Mouse (Mus musculus): ENCODE data around the gene Krtap4-13. TPM values are rescaled to one million over a fixed set of nuclear protein-coding genes. Genes with fewer than 3 reads are reported as not detected.

Krtap4-13 gene
- polyA plus RNA-seq, 1 experiment from 2014 or later: not detected

Other genes starting within 250 kb of the Krtap4-13 start
- not detected in 2 replicates for gene Krtap3-1, start 243.3 kb downstream of the Krtap4-13 start, polyA plus RNA-seq (2014; fragmentation: Nextera tagmentation; extraction: Ambion mirVana)
- not detected in 2 replicates for gene Krtap1-5, start 228.9 kb downstream of the Krtap4-13 start, polyA plus RNA-seq (2014; fragmentation: Nextera tagmentation; extraction: Ambion mirVana)
- gene Krtap1-4, start 226.2 kb downstream of the Krtap4-13 start, polyA plus RNA-seq (2014; fragmentation: Nextera tagmentation; extraction: Ambion mirVana): not detected in 2 replicates
- not detected in 2 replicates for gene Krtap1-3, start 218.6 kb downstream of the Krtap4-13 start, polyA plus RNA-seq (2014; fragmentation: Nextera tagmentation; extraction: Ambion mirVana)
- gene Krtap9-3, start 211.8 kb downstream of the Krtap4-13 start, polyA plus RNA-seq (2014; fragmentation: Nextera tagmentation; extraction: Ambion mirVana): not detected in 2 replicates
- gene Gm11938, start 206.6 kb downstream of the Krtap4-13 start, polyA plus RNA-seq (2014; fragmentation: Nextera tagmentation; extraction: Ambion mirVana): not detected in 2 replicates
- gene Gm11937, start 199.7 kb downstream of the Krtap4-13 start, polyA plus RNA-seq (2014; fragmentation: Nextera tagmentation; extraction: Ambion mirVana): not detected in 2 replicates
- gene Krtap2-4, start 195.0 kb downstream of the Krtap4-13 start, polyA plus RNA-seq (2014; fragmentation: Nextera tagmentation; extraction: Ambion mirVana): not detected in 2 replicates
- not detected in 2 replicates for gene Gm11562, start 189.5 kb downstream of the Krtap4-13 start, polyA plus RNA-seq (2014; fragmentation: Nextera tagmentation; extraction: Ambion mirVana)
- not detected in 2 replicates for gene Krtap4-1, start 181.7 kb downstream of the Krtap4-13 start, polyA plus RNA-seq (2014; fragmentation: Nextera tagmentation; extraction: Ambion mirVana)
- not detected in 2 replicates for gene Krtap4-2, start 174.8 kb downstream of the Krtap4-13 start, polyA plus RNA-seq (2014; fragmentation: Nextera tagmentation; extraction: Ambion mirVana)
- not detected in 2 replicates for gene Krtap4-7, start 165.8 kb downstream of the Krtap4-13 start, polyA plus RNA-seq (2014; fragmentation: Nextera tagmentation; extraction: Ambion mirVana)
- not detected in 2 replicates for gene Gm11555, start 159.7 kb downstream of the Krtap4-13 start, polyA plus RNA-seq (2014; fragmentation: Nextera tagmentation; extraction: Ambion mirVana)
- not detected in 2 replicates for gene Gm11563, start 150.9 kb downstream of the Krtap4-13 start, polyA plus RNA-seq (2014; fragmentation: Nextera tagmentation; extraction: Ambion mirVana)
- not detected in 2 replicates for gene Krtap4-6, start 143.9 kb downstream of the Krtap4-13 start, polyA plus RNA-seq (2014; fragmentation: Nextera tagmentation; extraction: Ambion mirVana)
- not detected in 2 replicates for gene Gm14190, start 119.2 kb downstream of the Krtap4-13 start, polyA plus RNA-seq (2014; fragmentation: Nextera tagmentation; extraction: Ambion mirVana)
- gene Gm14180, start 75.6 kb downstream of the Krtap4-13 start, polyA plus RNA-seq (2014; fragmentation: Nextera tagmentation; extraction: Ambion mirVana): not detected in 2 replicates
- not detected in 2 replicates for gene Gm11595, start 37.0 kb downstream of the Krtap4-13 start, polyA plus RNA-seq (2014; fragmentation: Nextera tagmentation; extraction: Ambion mirVana)
- not detected in 2 replicates for gene Krtap4-8, start 29.2 kb downstream of the Krtap4-13 start, polyA plus RNA-seq (2014; fragmentation: Nextera tagmentation; extraction: Ambion mirVana)
- gene Krtap4-9, start 24.7 kb downstream of the Krtap4-13 start, polyA plus RNA-seq (2014; fragmentation: Nextera tagmentation; extraction: Ambion mirVana): not detected in 2 replicates
- not detected in 2 replicates for gene Gm11596, start 16.4 kb downstream of the Krtap4-13 start, polyA plus RNA-seq (2014; fragmentation: Nextera tagmentation; extraction: Ambion mirVana)
- gene Gm11569, start 11.0 kb downstream of the Krtap4-13 start, polyA plus RNA-seq (2014; fragmentation: Nextera tagmentation; extraction: Ambion mirVana): not detected in 2 replicates
- not detected in 2 replicates for gene Gm11554, start 5.4 kb downstream of the Krtap4-13 start, polyA plus RNA-seq (2014; fragmentation: Nextera tagmentation; extraction: Ambion mirVana)
- not detected in 2 replicates for gene Gm11564, start 5.8 kb upstream of the Krtap4-13 start, polyA plus RNA-seq (2014; fragmentation: Nextera tagmentation; extraction: Ambion mirVana)
- gene 2300003K06Rik, start 28.2 kb upstream of the Krtap4-13 start, polyA plus RNA-seq (2014; fragmentation: Nextera tagmentation; extraction: Ambion mirVana): not detected in 2 replicates
- gene Krtap4-16, start 41.7 kb upstream of the Krtap4-13 start, polyA plus RNA-seq (2014; fragmentation: Nextera tagmentation; extraction: Ambion mirVana): not detected in 2 replicates
- gene Gm11568, start 48.0 kb upstream of the Krtap4-13 start, polyA plus RNA-seq (2014; fragmentation: Nextera tagmentation; extraction: Ambion mirVana): not detected in 2 replicates
- gene Gm11559, start 54.6 kb upstream of the Krtap4-13 start, polyA plus RNA-seq (2014; fragmentation: Nextera tagmentation; extraction: Ambion mirVana): not detected in 2 replicates
- gene Krtap9-1, start 63.5 kb upstream of the Krtap4-13 start, polyA plus RNA-seq (2014; fragmentation: Nextera tagmentation; extraction: Ambion mirVana): not detected in 2 replicates
- not detected in 2 replicates for gene Gm11567, start 69.3 kb upstream of the Krtap4-13 start, polyA plus RNA-seq (2014; fragmentation: Nextera tagmentation; extraction: Ambion mirVana)
- gene Krtap31-1, start 98.0 kb upstream of the Krtap4-13 start, polyA plus RNA-seq (2014; fragmentation: Nextera tagmentation; extraction: Ambion mirVana): not detected in 2 replicates
- gene Gm11565, start 104.9 kb upstream of the Krtap4-13 start, polyA plus RNA-seq (2014; fragmentation: Nextera tagmentation; extraction: Ambion mirVana): not detected in 2 replicates
- not detected in 2 replicates for gene Krtap31-2, start 126.4 kb upstream of the Krtap4-13 start, polyA plus RNA-seq (2014; fragmentation: Nextera tagmentation; extraction: Ambion mirVana)
- not detected in 2 replicates for gene Krtap9-5, start 138.6 kb upstream of the Krtap4-13 start, polyA plus RNA-seq (2014; fragmentation: Nextera tagmentation; extraction: Ambion mirVana)
- gene Krtap29-1, start 169.2 kb upstream of the Krtap4-13 start, polyA plus RNA-seq (2014; fragmentation: Nextera tagmentation; extraction: Ambion mirVana): not detected in 2 replicates
- gene Krtap16-1, start 176.7 kb upstream of the Krtap4-13 start, polyA plus RNA-seq (2014; fragmentation: Nextera tagmentation; extraction: Ambion mirVana): not detected in 2 replicates
- gene Krtap17-1, start 184.1 kb upstream of the Krtap4-13 start, polyA plus RNA-seq (2014; fragmentation: Nextera tagmentation; extraction: Ambion mirVana): 0.48 and 1.0 TPM in 2 replicates
- gene Krt33a, start 206.3 kb upstream of the Krtap4-13 start, polyA plus RNA-seq (2014; fragmentation: Nextera tagmentation; extraction: Ambion mirVana): not detected in 2 replicates
- gene Krt33b, start 220.0 kb upstream of the Krtap4-13 start, polyA plus RNA-seq (2014; fragmentation: Nextera tagmentation; extraction: Ambion mirVana): 0.15 and 0.16 TPM in 2 replicates
- not detected in 2 replicates for gene Krt34, start 231.7 kb upstream of the Krtap4-13 start, polyA plus RNA-seq (2014; fragmentation: Nextera tagmentation; extraction: Ambion mirVana)
- gene Krt31, start 240.7 kb upstream of the Krtap4-13 start, polyA plus RNA-seq (2014; fragmentation: Nextera tagmentation; extraction: Ambion mirVana): not detected in 2 replicates